Mouse (Mus musculus) stomach, embryonic 15.5 days (tissue): ENCODE results near the gene Cypt2. TPM values are rescaled to one million over a fixed set of nuclear protein-coding genes. Genes with fewer than 3 reads are reported as not detected.
"Not testable (repeated sequence)": the region's sequence is repeated elsewhere in the genome, so short reads cannot be mapped to it uniquely, and the experiment has no call there.

Experiments
- ATAC-seq: fragments of 200-750 bp; cut with Nextera tagmentation; 2 replicates; pipeline ENCODE4 v1.8.0; 2017; ENCODE audit warnings: low read depth, moderate number of reproducible peaks, moderate TSS enrichment; ENCODE audit not compliant: insufficient read depth, low FRiP score
- H3K27ac ChIP-seq: fragments of 300-500 bp; sonication (generic); 2 replicates; pipeline ENCODE4 v1.5.1; 2015; ENCODE audit warnings: mild to moderate bottlenecking, inconsistent platforms
- H3K27me3 ChIP-seq: fragments of 300-500 bp; sonication (generic); replicated peaks from 2 replicates; pipeline ENCODE4 v1.6.1; 2015; ENCODE audit warnings: inconsistent platforms
- H3K36me3 ChIP-seq: fragments of 300-500 bp; sonication (generic); 2 replicates; pipeline ENCODE4 v1.6.1; 2015; ENCODE audit warnings: inconsistent platforms
- H3K4me1 ChIP-seq: fragments of 300-500 bp; sonication (generic); 2 replicates; pipeline ENCODE4 v1.6.1; 2015; ENCODE audit warnings: inconsistent platforms
- H3K4me2 ChIP-seq: fragments of 300-500 bp; sonication (generic); 2 replicates; pipeline ENCODE4 v1.6.1; 2015; ENCODE audit warnings: mild to moderate bottlenecking, inconsistent platforms
- H3K4me3 ChIP-seq: fragments of 300-500 bp; sonication (generic); replicated peaks from 2 replicates; pipeline ENCODE4 v1.5.1; 2015; ENCODE audit warnings: inconsistent platforms
- H3K9ac ChIP-seq: fragments of 300-500 bp; sonication (generic); 2 replicates; pipeline ENCODE4 v1.6.1; 2015; ENCODE audit warnings: inconsistent platforms
- H3K9me3 ChIP-seq: fragments of 300-500 bp; sonication (generic); 2 replicates; pipeline ENCODE4 v1.6.1; 2016; ENCODE audit warnings: inconsistent platforms
- WGBS: fragments of 180-500 bp; shearing (Covaris S2); methylation state at CpG from one replicate; pipeline ENCODE4 v1.1.7; 2015; 5-methylcytosine and 5-hydroxymethylcytosine counted together
- polyA plus RNA-seq: library from polyadenylated mRNA; unstranded; fragments of >200 nt; fragmentation: Nextera tagmentation; extraction: Ambion mirVana; gene quantifications from 2 replicates; pipeline ENCODE4 v1.2.1, GENCODE M21; 2015

Cypt2 gene
- 0.19 TPM in 1 of 2 replicates, not detected in the other for polyA plus RNA-seq

GRCm38 (mm10) chrX:105499472-105499871 lies at the start of gene Cypt2:
TSS of gene Cypt2 (plus strand) at chrX:105499772.
- H3K36me3 ChIP-seq, H3K4me3 ChIP-seq, H3K9me3 ChIP-seq, ATAC-seq, H3K4me2 ChIP-seq, H3K27me3 ChIP-seq, H3K4me1 ChIP-seq, H3K27ac ChIP-seq, H3K9ac ChIP-seq: not testable (repeated sequence)
- 71% methylated on average over 4 of the region's 4 CpGs for WGBS

DNA sequence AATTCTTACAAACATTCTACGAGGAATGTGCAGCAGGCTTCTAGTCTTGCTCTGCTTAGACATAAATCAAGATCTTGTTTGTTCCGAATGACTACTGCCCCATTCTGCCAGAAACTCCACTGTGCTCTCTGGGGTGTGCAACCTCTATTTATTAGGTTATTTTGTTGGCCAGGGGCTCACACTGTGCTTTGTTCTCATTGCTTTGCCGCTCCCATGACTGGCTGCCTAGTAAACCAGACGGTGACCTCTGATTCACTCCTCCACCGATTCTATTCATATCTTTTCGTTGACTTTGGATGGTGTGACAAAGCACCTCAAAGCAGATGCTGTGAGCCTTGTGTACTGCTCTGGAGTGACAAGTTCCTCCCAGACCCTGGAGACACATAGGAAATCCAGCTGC lies 46.7 kb downstream of the Cypt2 start:
- Histone ChIP-seq H3K36me3 (no peaks in the 10 kb centered on the region), H3K4me1 (no peaks in the 10 kb centered on the region), H3K9ac (no peak overlapping the region), H3K27me3 (no peaks in the 10 kb centered on the region), H3K4me3 (no peak overlapping the region), H3K9me3 (no peaks in the 10 kb centered on the region), H3K4me2 (no peak overlapping the region), H3K27ac (no peak overlapping the region)
- 56% methylated on average over 6 of the region's 6 CpGs for WGBS
- no peak for ATAC-seq
